Mouse (Mus musculus): ENCODE measurements around the gene Ptafr.

GRCm38 (mm10) chr4:132605816-132606215 lies 41.9 kb downstream of the Ptafr start:
- TF ChIP-seq CTCF (IDR thresholded peaks at IDR 0.05; ENCODE audit: extremely low read depth, insufficient read depth, insufficient read length, insufficient replicate concordance) (no peak), POLR2A (IDR thresholded peaks at IDR 0.05; ENCODE audit: low read depth, low read length) (no peak)
